Mouse (Mus musculus) induced T-regulatory cell, adult 2 months (primary cell): Measurements from ENCODE around the gene Noxa1.

Source experiments
- DNase-seq: peaks from one replicate; pipeline ENCODE4 v3.0.0-alpha.2; 2012; ENCODE audit warnings: low read depth

The Noxa1 gene

GRCm38 (mm10) chr2:25095109-25095850 is at the start of gene Noxa1:
Noxa1 (minus strand) TSS chr2:25095149.
- peak; percentile 42 for DNase-seq

- no peak for DNase-seq
Observed at GRCm38 (mm10) chr2:25141921-25142320, 47.0 kb upstream of the Noxa1 start.

- DNase-seq = peak; percentile 32
Observed at GRCm38 (mm10) chr2:25141185-25141584, 46.2 kb upstream of the Noxa1 start.

- DNase-seq = no peak
Observed at GRCm38 (mm10) chr2:25137832-25138231, 42.9 kb upstream of the Noxa1 start.

GRCm38 (mm10) chr2:25131601-25132000 is 36.7 kb upstream of the Noxa1 start:
- no peak for DNase-seq

GRCm38 (mm10) chr2:25128072-25128471 is 33.1 kb upstream of the Noxa1 start:
- DNase-seq = no peak

- DNase-seq = peak; percentile 82
Observed at GRCm38 (mm10) chr2:25127206-25127605, 32.3 kb upstream of the Noxa1 start.

GRCm38 (mm10) chr2:25126011-25127010 is 31.4 kb upstream of the Noxa1 start:
- DNase-seq = no peak

GRCm38 (mm10) chr2:25125146-25125545 is 30.2 kb upstream of the Noxa1 start:
- no peak for DNase-seq

GRCm38 (mm10) chr2:25124411-25124810 is 29.5 kb upstream of the Noxa1 start:
- no peak for DNase-seq

GRCm38 (mm10) chr2:25123527-25123926 is 28.6 kb upstream of the Noxa1 start:
- no peak for DNase-seq

- DNase-seq = no peak
Observed at GRCm38 (mm10) chr2:25122666-25123065, 27.7 kb upstream of the Noxa1 start.

GRCm38 (mm10) chr2:25120963-25121362 is 26.0 kb upstream of the Noxa1 start:
- DNase-seq = peak; percentile 62

GRCm38 (mm10) chr2:25115442-25115841 is 20.5 kb upstream of the Noxa1 start:
- no peak for DNase-seq

GRCm38 (mm10) chr2:25114308-25114707 is 19.4 kb upstream of the Noxa1 start:
- no peak for DNase-seq

GRCm38 (mm10) chr2:25111184-25111791 is 16.3 kb upstream of the Noxa1 start:
- peak; percentile 83 for DNase-seq

GRCm38 (mm10) chr2:25110505-25111183 is 15.7 kb upstream of the Noxa1 start:
- DNase-seq = no peak

GRCm38 (mm10) chr2:25109487-25109886 is 14.5 kb upstream of the Noxa1 start:
- no peak for DNase-seq

- no peak for DNase-seq
Observed at GRCm38 (mm10) chr2:25106045-25106444, 11.1 kb upstream of the Noxa1 start.

GRCm38 (mm10) chr2:25104122-25104521 is 9.2 kb upstream of the Noxa1 start:
- DNase-seq = no peak

- no peak for DNase-seq
Observed at GRCm38 (mm10) chr2:25099703-25100102, 4.8 kb upstream of the Noxa1 start.

- no peak for DNase-seq
Observed at GRCm38 (mm10) chr2:25098956-25099355, 4.0 kb upstream of the Noxa1 start.
